Mouse (Mus musculus): Measurements from ENCODE around the gene Sgcd. TPM values are rescaled to one million over a fixed set of nuclear protein-coding genes. Genes with fewer than 3 reads are reported as not detected.

The Sgcd gene
- polyA plus RNA-seq, 1 experiment from 2014 or later, result 0.09 TPM

GRCm38 (mm10) chr11:46924946-46925345 is 1063.8 kb downstream of the Sgcd start:
- WGBS (ENCODE audit: insufficient replicate concordance), result 78% methylated on average over 1 of the region's 1 CpGs
- no peak for TF ChIP-seq EP300 (IDR thresholded peaks at IDR 0.05; ENCODE audit: low read depth)
- H3K9ac ChIP-seq (replicated peaks), result no peak overlapping the region
- H3K4me3 ChIP-seq (ENCODE audit: low read depth, low read length), result no peak overlapping the region
- no peak overlapping the region for H3K4me2 ChIP-seq (ENCODE audit: low read depth, low read length)
- no peaks in the 10 kb centered on the region for H3K27me3 ChIP-seq (ENCODE audit: insufficient read depth, low read length)
- H3K4me1 ChIP-seq (ENCODE audit: insufficient read depth), result no peaks in the 10 kb centered on the region
- H3K27ac ChIP-seq (ENCODE audit: low read depth), result no peak overlapping the region
- DNase-seq (no peak), ATAC-seq (no peak)
- no peaks in the 10 kb centered on the region for H3K36me3 ChIP-seq (replicated peaks; ENCODE audit: insufficient read depth, low read length)
- no peaks in the 10 kb centered on the region for H3K9me3 ChIP-seq (ENCODE audit: low read length)

- ATAC-seq (no peak), DNase-seq (no peak)
- Histone ChIP-seq H3K4me1 (ENCODE audit: insufficient read depth) (no peaks in the 10 kb centered on the region), H3K36me3 (replicated peaks; ENCODE audit: insufficient read depth, low read length) (no peaks in the 10 kb centered on the region), H3K9me3 (ENCODE audit: low read length) (no peaks in the 10 kb centered on the region), H3K4me2 (ENCODE audit: low read depth, low read length) (no peak overlapping the region), H3K27ac (ENCODE audit: low read depth) (no peak overlapping the region), H3K4me3 (ENCODE audit: low read depth, low read length) (no peak overlapping the region), H3K9ac (replicated peaks) (no peak overlapping the region), H3K27me3 (ENCODE audit: insufficient read depth, low read length) (no peaks in the 10 kb centered on the region)
- 79% methylated on average over 1 of the region's 1 CpGs for WGBS (ENCODE audit: insufficient replicate concordance)
- TF ChIP-seq CTCF (IDR thresholded peaks at IDR 0.05; ENCODE audit: low read depth) (0 out of 2 replicates have a peak, but pooled peaks have one; percentile 13), EP300 (IDR thresholded peaks at IDR 0.05; ENCODE audit: low read depth) (no peak)
These were observed 1068.5 kb downstream of the Sgcd start for GRCm38 (mm10) chr11:46920244-46920643.

- Histone ChIP-seq H3K4me3 (ENCODE audit: low read depth, low read length) (no peak overlapping the region), H3K36me3 (replicated peaks; ENCODE audit: insufficient read depth, low read length) (no peaks in the 10 kb centered on the region), H3K27me3 (ENCODE audit: insufficient read depth, low read length) (no peaks in the 10 kb centered on the region), H3K4me2 (ENCODE audit: low read depth, low read length) (no peak overlapping the region), H3K9ac (replicated peaks) (no peak overlapping the region), H3K4me1 (ENCODE audit: insufficient read depth) (no peaks in the 10 kb centered on the region), H3K9me3 (ENCODE audit: low read length) (no peaks in the 10 kb centered on the region), H3K27ac (ENCODE audit: low read depth) (no peak overlapping the region)
- no peak for ATAC-seq
- TF ChIP-seq EP300 (IDR thresholded peaks at IDR 0.05; ENCODE audit: low read depth), result no peak
- no peak for TF ChIP-seq CTCF (IDR thresholded peaks at IDR 0.05; ENCODE audit: low read depth)
- WGBS (ENCODE audit: insufficient replicate concordance), result 78% methylated on average over 5 of the region's 5 CpGs
- DNase-seq, result no peak
These were observed 1076.0 kb downstream of the Sgcd start for GRCm38 (mm10) chr11:46912656-46913237.

GRCm38 (mm10) chr11:46904281-46904680 is 1084.5 kb downstream of the Sgcd start:
- no peaks in the 10 kb centered on the region for H3K4me1 ChIP-seq (ENCODE audit: insufficient read depth)
- 76% methylated on average over 1 of the region's 1 CpGs for WGBS (ENCODE audit: insufficient replicate concordance)
- no peak overlapping the region for H3K9ac ChIP-seq (replicated peaks)
- H3K27ac ChIP-seq (ENCODE audit: low read depth), result no peak overlapping the region
- no peaks in the 10 kb centered on the region for H3K36me3 ChIP-seq (replicated peaks; ENCODE audit: insufficient read depth, low read length)
- no peaks in the 10 kb centered on the region for H3K27me3 ChIP-seq (ENCODE audit: insufficient read depth, low read length)
- no peak overlapping the region for H3K4me3 ChIP-seq (ENCODE audit: low read depth, low read length)
- DNase-seq, result no peak
- no peak overlapping the region for H3K4me2 ChIP-seq (ENCODE audit: low read depth, low read length)
- ATAC-seq, result no peak
- H3K9me3 ChIP-seq (ENCODE audit: low read length), result no peaks in the 10 kb centered on the region
- TF ChIP-seq EP300 (IDR thresholded peaks at IDR 0.05; ENCODE audit: low read depth) (no peak), CTCF (IDR thresholded peaks at IDR 0.05; ENCODE audit: low read depth) (peak; percentile 29)

- H3K9ac ChIP-seq (replicated peaks), result no peak overlapping the region
- H3K4me2 ChIP-seq (ENCODE audit: low read depth, low read length), result no peak overlapping the region
- H3K27me3 ChIP-seq (ENCODE audit: insufficient read depth, low read length), result no peaks in the 10 kb centered on the region
- 73% methylated on average over 3 of the region's 3 CpGs for WGBS (ENCODE audit: insufficient replicate concordance)
- no peaks in the 10 kb centered on the region for H3K4me1 ChIP-seq (ENCODE audit: insufficient read depth)
- ATAC-seq (no peak), DNase-seq (no peak)
- H3K27ac ChIP-seq (ENCODE audit: low read depth), result no peak overlapping the region
- TF ChIP-seq CTCF (IDR thresholded peaks at IDR 0.05; ENCODE audit: low read depth), result no peak
- no peak for TF ChIP-seq EP300 (IDR thresholded peaks at IDR 0.05; ENCODE audit: low read depth)
- H3K36me3 ChIP-seq (replicated peaks; ENCODE audit: insufficient read depth, low read length), result no peaks in the 10 kb centered on the region
- H3K9me3 ChIP-seq (ENCODE audit: low read length), result no peaks in the 10 kb centered on the region
- H3K4me3 ChIP-seq (ENCODE audit: low read depth, low read length), result no peak overlapping the region
These were observed 1099.7 kb downstream of the Sgcd start for GRCm38 (mm10) chr11:46889093-46889492.

GRCm38 (mm10) chr11:46882456-46882855 is 1106.3 kb downstream of the Sgcd start:
- no peak overlapping the region for H3K4me2 ChIP-seq (ENCODE audit: low read depth, low read length)
- no peak overlapping the region for H3K4me3 ChIP-seq (ENCODE audit: low read depth, low read length)
- no peaks in the 10 kb centered on the region for H3K4me1 ChIP-seq (ENCODE audit: insufficient read depth)
- 61% methylated on average over 2 of the region's 2 CpGs for WGBS (ENCODE audit: insufficient replicate concordance)
- ATAC-seq (no peak), DNase-seq (no peak)
- no peak for TF ChIP-seq CTCF (IDR thresholded peaks at IDR 0.05; ENCODE audit: low read depth)
- no peak for TF ChIP-seq EP300 (IDR thresholded peaks at IDR 0.05; ENCODE audit: low read depth)
- H3K27me3 ChIP-seq (ENCODE audit: insufficient read depth, low read length), result no peaks in the 10 kb centered on the region
- no peaks in the 10 kb centered on the region for H3K36me3 ChIP-seq (replicated peaks; ENCODE audit: insufficient read depth, low read length)
- no peak overlapping the region for H3K9ac ChIP-seq (replicated peaks)
- H3K27ac ChIP-seq (ENCODE audit: low read depth), result no peak overlapping the region
- no peaks in the 10 kb centered on the region for H3K9me3 ChIP-seq (ENCODE audit: low read length)

GRCm38 (mm10) chr11:46875774-46876173 is 1113.0 kb downstream of the Sgcd start:
- Histone ChIP-seq H3K9me3 (ENCODE audit: low read length) (no peaks in the 10 kb centered on the region), H3K36me3 (replicated peaks; ENCODE audit: insufficient read depth, low read length) (no peaks in the 10 kb centered on the region), H3K9ac (replicated peaks) (no peak overlapping the region), H3K4me2 (ENCODE audit: low read depth, low read length) (no peak overlapping the region), H3K4me1 (ENCODE audit: insufficient read depth) (no peaks in the 10 kb centered on the region), H3K27me3 (ENCODE audit: insufficient read depth, low read length) (no peaks in the 10 kb centered on the region), H3K27ac (ENCODE audit: low read depth) (no peak overlapping the region), H3K4me3 (ENCODE audit: low read depth, low read length) (no peak overlapping the region)
- no peak for DNase-seq
- TF ChIP-seq EP300 (IDR thresholded peaks at IDR 0.05; ENCODE audit: low read depth) (no peak), CTCF (IDR thresholded peaks at IDR 0.05; ENCODE audit: low read depth) (no peak)
- WGBS (ENCODE audit: insufficient replicate concordance), result 53% methylated on average over 1 of the region's 1 CpGs
- ATAC-seq, result no peak
